Mouse (Mus musculus): Measurements from ENCODE around the gene Bcl2. TPM values are rescaled to one million over a fixed set of nuclear protein-coding genes. Genes with fewer than 3 reads are reported as not detected.

The Bcl2 gene
- polyA plus RNA-seq, 1 experiment from 2014 or later, result 18.5 TPM

DNA sequence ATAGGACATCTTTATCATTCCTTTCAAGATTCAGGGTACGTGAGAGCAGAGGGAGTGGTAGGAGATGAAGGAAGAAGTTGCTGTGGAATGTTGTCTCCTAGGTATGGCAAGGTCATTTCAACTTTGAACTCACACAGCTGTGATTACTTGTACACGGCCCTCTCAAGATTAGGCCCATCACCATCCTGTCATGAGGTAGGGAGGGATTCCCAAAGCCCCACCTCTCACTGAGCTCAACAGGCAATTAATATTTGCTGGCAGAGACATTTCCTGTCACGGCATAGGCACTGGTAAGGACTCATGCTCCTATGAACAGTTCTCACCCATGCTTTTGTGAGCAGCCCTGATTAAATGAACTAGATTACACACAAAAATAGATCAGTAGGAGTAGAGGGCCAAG lies 80.9 kb downstream of the Bcl2 start:
- no peaks in the 10 kb centered on the region for H3K36me3 ChIP-seq (ENCODE audit: control insufficient read depth, insufficient read depth, low read length)
- no peaks in the 10 kb centered on the region for H3K9me3 ChIP-seq (ENCODE audit: control insufficient read depth, low read length)
- 47% methylated on average over 3 of the region's 3 CpGs for WGBS
- H3K27me3 ChIP-seq (ENCODE audit: control insufficient read depth, insufficient read depth, low read depth, low read length), result no peaks in the 10 kb centered on the region
- peaks cover 35% of the 10 kb centered on the region for H3K4me1 ChIP-seq (replicated peaks; ENCODE audit: control insufficient read depth, insufficient read depth, low read length)
- H3K4me3 ChIP-seq (ENCODE audit: low read length), result no peak overlapping the region
- no peak overlapping the region for H3K27ac ChIP-seq (ENCODE audit: low read length)
- H3K9ac ChIP-seq (ENCODE audit: low read length), result no peak overlapping the region
- no peak for ATAC-seq (ENCODE audit: low read depth)
- no peak overlapping the region for H3K4me2 ChIP-seq (ENCODE audit: low read depth, low read length)

DNA sequence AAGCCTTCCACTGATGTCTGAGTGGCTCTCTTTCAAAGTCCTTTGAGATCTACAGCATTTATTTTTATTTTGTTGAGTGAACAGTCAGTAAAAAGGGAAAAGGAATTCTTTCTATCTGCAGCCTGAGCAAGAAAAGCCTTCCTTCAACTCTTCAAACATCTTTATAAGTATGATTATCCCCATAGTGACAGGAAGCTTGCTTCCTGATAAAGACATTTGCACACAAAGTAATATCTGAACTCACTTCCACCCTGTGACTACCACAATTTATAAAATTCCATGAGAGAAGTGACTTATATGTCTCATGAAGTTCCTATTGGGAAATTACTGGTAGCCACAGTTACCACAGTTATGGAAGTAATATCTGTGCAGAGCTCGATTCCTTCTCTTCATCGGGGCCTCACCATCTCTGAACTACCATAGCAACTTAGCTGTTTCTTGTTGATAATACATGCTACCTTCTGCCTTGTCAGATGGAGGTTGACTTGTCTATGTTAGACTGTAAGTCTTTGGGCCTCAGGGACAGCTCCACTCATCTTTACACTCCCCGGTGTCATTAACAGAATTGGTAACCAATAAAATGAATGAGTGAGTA lies 82.1 kb downstream of the Bcl2 start:
- WGBS, result 92% methylated on average over 3 of the region's 3 CpGs
- ATAC-seq (ENCODE audit: low read depth), result no peak
- no peaks in the 10 kb centered on the region for H3K36me3 ChIP-seq (ENCODE audit: control insufficient read depth, insufficient read depth, low read length)
- no peaks in the 10 kb centered on the region for H3K27me3 ChIP-seq (ENCODE audit: control insufficient read depth, insufficient read depth, low read depth, low read length)
- no peaks in the 10 kb centered on the region for H3K9me3 ChIP-seq (ENCODE audit: control insufficient read depth, low read length)
- no peak overlapping the region for H3K27ac ChIP-seq (ENCODE audit: low read length)
- H3K9ac ChIP-seq (ENCODE audit: low read length), result no peak overlapping the region
- no peak overlapping the region for H3K4me3 ChIP-seq (ENCODE audit: low read length)
- H3K4me2 ChIP-seq (ENCODE audit: low read depth, low read length), result no peak overlapping the region
- H3K4me1 ChIP-seq (replicated peaks; ENCODE audit: control insufficient read depth, insufficient read depth, low read length), result peaks cover 36% of the 10 kb centered on the region

GRCm38 (mm10) chr1:106630973-106631372 lies 83.1 kb downstream of the Bcl2 start:
- Histone ChIP-seq H3K27ac (ENCODE audit: low read length) (peak overlapping the region; percentile 84), H3K9ac (ENCODE audit: low read length) (no peak overlapping the region), H3K27me3 (ENCODE audit: control insufficient read depth, insufficient read depth, low read depth, low read length) (no peaks in the 10 kb centered on the region), H3K4me2 (ENCODE audit: low read depth, low read length) (no peak overlapping the region), H3K4me1 (replicated peaks; ENCODE audit: control insufficient read depth, insufficient read depth, low read length) (peaks cover 32% of the 10 kb centered on the region), H3K4me3 (ENCODE audit: low read length) (no peak overlapping the region), H3K36me3 (ENCODE audit: control insufficient read depth, insufficient read depth, low read length) (no peaks in the 10 kb centered on the region), H3K9me3 (ENCODE audit: control insufficient read depth, low read length) (no peaks in the 10 kb centered on the region)
- no peak for ATAC-seq (ENCODE audit: low read depth)
- WGBS, result 15% methylated on average over 2 of the region's 2 CpGs

DNA sequence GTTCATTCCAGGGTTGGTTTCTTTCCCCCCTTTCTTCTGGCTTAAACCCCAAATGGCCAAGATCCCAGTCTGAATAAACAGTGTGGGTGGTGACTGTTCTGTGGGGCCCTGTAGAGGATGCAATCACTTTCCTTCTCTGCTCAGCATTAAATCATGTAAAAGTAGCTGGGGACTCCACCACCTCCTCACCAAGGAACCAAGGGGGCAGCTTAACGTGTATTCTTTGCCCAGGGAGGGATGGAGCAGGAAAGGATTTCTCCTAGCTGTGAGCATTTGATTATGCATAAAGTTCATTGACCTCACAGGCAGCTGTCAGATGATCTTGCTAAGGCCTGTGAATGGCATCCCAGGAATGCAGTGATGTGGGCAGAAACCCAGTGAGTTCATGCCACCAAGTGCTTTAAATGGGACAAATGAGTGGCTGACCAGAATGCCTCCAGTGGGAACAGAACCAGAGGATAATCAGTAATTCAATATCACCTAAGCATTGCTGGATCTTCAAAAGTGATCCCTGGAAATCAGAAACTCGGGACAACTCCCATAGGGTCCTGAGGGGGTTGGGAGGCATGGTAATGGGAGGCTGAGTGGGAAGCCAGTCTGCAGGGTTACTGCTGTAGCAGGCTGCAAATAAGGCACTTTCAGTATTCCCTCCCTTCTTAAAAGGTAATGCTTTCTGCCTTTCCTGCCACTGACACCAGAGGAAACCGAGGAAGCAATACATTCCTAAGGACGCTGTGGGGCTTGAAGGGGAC lies 84.0 kb downstream of the Bcl2 start:
- H3K9me3 ChIP-seq (ENCODE audit: control insufficient read depth, low read length), result no peaks in the 10 kb centered on the region
- peak overlapping the region; percentile 84 for H3K27ac ChIP-seq (ENCODE audit: low read length)
- peaks cover 29% of the 10 kb centered on the region for H3K4me1 ChIP-seq (replicated peaks; ENCODE audit: control insufficient read depth, insufficient read depth, low read length)
- peak overlapping the region; percentile 4 for H3K9ac ChIP-seq (ENCODE audit: low read length)
- WGBS, result 5% methylated on average over 4 of the region's 4 CpGs
- no peaks in the 10 kb centered on the region for H3K27me3 ChIP-seq (ENCODE audit: control insufficient read depth, insufficient read depth, low read depth, low read length)
- H3K4me3 ChIP-seq (ENCODE audit: low read length), result no peak overlapping the region
- no peaks in the 10 kb centered on the region for H3K36me3 ChIP-seq (ENCODE audit: control insufficient read depth, insufficient read depth, low read length)
- peak; percentile 89 for ATAC-seq (ENCODE audit: low read depth)
- peak overlapping the region; percentile 9; the same call in 1 of the 2 replicates for H3K4me2 ChIP-seq (ENCODE audit: low read depth, low read length)

DNA sequence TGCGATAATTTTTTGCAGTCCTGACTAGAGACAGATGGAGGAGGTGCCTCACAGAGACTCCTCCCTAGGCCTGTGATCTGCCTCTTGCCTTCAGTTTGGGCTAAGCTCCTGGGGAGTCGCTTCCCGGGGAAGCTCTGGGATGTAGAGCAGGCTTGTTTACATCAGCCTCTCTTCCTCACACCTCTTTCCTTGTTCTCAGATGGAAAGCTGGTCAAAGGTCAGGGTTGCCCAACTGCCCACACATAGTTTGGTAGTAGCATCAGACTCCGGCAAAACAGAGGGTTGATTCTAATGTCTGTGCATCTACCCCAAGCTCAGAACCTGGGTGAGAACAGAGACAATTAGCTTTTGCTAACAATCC lies 84.6 kb downstream of the Bcl2 start:
- Histone ChIP-seq H3K4me3 (ENCODE audit: low read length) (no peak overlapping the region), H3K36me3 (ENCODE audit: control insufficient read depth, insufficient read depth, low read length) (no peaks in the 10 kb centered on the region), H3K9me3 (ENCODE audit: control insufficient read depth, low read length) (no peaks in the 10 kb centered on the region), H3K27me3 (ENCODE audit: control insufficient read depth, insufficient read depth, low read depth, low read length) (no peaks in the 10 kb centered on the region), H3K4me2 (ENCODE audit: low read depth, low read length) (peak overlapping the region; percentile 18), H3K4me1 (replicated peaks; ENCODE audit: control insufficient read depth, insufficient read depth, low read length) (peaks cover 29% of the 10 kb centered on the region), H3K27ac (ENCODE audit: low read length) (peak overlapping the region; percentile 84), H3K9ac (ENCODE audit: low read length) (no peak overlapping the region)
- ATAC-seq (ENCODE audit: low read depth), result peak; percentile 89
- WGBS, result 7% methylated on average over 4 of the region's 4 CpGs

DNA sequence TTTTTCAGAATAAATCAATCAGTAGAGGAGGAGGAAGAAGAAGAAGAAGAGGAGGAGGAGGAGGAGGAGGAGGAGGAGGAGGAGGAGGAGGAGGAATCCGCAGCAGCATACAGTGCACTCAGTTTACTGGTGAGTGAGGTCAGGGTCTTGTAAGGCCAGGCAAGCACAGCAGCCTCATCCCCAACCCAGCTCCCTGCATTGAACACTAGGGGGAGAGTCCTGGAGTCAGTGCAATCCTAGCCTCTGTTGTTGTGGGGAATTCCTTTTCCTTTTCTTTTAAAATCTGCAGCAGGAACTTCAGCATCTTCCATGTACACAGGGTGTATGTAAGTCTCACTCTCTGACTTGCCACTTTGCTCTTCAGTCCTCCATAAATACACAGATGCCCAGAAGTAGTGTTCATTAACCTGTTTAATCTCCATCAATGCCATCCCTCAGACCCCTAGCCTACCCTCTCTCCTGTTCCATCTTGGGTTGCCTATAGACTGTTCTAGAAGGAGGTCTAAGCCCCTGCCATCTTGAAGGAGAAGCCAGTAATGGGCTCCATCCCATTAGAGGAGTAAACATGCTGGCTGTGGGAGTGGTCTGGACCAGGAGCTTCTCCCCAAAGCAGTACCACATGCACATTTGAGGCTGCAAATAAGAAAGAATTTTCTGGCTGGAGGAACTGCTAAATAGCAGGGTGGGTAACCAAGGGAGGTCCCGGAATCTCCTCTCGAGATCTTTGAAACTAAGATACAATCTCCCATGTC lies 85.2 kb downstream of the Bcl2 start:
- H3K4me2 ChIP-seq (ENCODE audit: low read depth, low read length), result peak overlapping the region; percentile 18; the same call in 1 of the 2 replicates
- H3K36me3 ChIP-seq (ENCODE audit: control insufficient read depth, insufficient read depth, low read length), result no peaks in the 10 kb centered on the region
- H3K9me3 ChIP-seq (ENCODE audit: control insufficient read depth, low read length), result no peaks in the 10 kb centered on the region
- WGBS, result 29% methylated on average over 3 of the region's 3 CpGs
- peak overlapping the region; percentile 84 for H3K27ac ChIP-seq (ENCODE audit: low read length)
- H3K9ac ChIP-seq (ENCODE audit: low read length), result no peak overlapping the region
- H3K4me1 ChIP-seq (replicated peaks; ENCODE audit: control insufficient read depth, insufficient read depth, low read length), result peaks cover 29% of the 10 kb centered on the region
- ATAC-seq (ENCODE audit: low read depth), result peak; percentile 53
- no peaks in the 10 kb centered on the region for H3K27me3 ChIP-seq (ENCODE audit: control insufficient read depth, insufficient read depth, low read depth, low read length)
- H3K4me3 ChIP-seq (ENCODE audit: low read length), result no peak overlapping the region

DNA sequence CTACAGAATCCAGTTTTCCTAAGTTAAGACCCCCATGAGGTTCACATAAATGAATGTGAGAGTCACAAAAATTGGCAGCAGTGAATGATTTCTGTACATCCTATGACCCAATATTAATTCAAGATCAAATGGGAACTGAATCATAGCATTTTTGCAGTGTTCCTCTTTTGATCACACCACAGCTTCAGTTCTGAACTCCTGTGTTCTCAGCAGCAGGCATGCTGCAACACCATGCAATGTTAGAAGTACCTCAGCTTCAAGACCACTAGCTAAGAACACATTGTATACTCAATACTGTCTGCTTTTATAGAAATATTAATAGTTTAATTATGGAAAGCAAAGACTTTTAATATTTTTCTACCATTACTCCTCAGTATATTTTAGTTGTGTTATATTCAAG lies 85.8 kb downstream of the Bcl2 start:
- Histone ChIP-seq H3K27me3 (ENCODE audit: control insufficient read depth, insufficient read depth, low read depth, low read length) (no peaks in the 10 kb centered on the region), H3K9me3 (ENCODE audit: control insufficient read depth, low read length) (no peaks in the 10 kb centered on the region), H3K4me3 (ENCODE audit: low read length) (no peak overlapping the region), H3K4me1 (replicated peaks; ENCODE audit: control insufficient read depth, insufficient read depth, low read length) (peaks cover 29% of the 10 kb centered on the region), H3K9ac (ENCODE audit: low read length) (no peak overlapping the region), H3K4me2 (ENCODE audit: low read depth, low read length) (no peak overlapping the region), H3K36me3 (ENCODE audit: control insufficient read depth, insufficient read depth, low read length) (no peaks in the 10 kb centered on the region), H3K27ac (ENCODE audit: low read length) (no peak overlapping the region)
- no peak for ATAC-seq (ENCODE audit: low read depth)

GRCm38 (mm10) chr1:106627241-106627640 lies 86.8 kb downstream of the Bcl2 start:
- Histone ChIP-seq H3K27me3 (ENCODE audit: control insufficient read depth, insufficient read depth, low read depth, low read length) (no peaks in the 10 kb centered on the region), H3K36me3 (ENCODE audit: control insufficient read depth, insufficient read depth, low read length) (no peaks in the 10 kb centered on the region), H3K4me2 (ENCODE audit: low read depth, low read length) (no peak overlapping the region), H3K9ac (ENCODE audit: low read length) (no peak overlapping the region), H3K9me3 (ENCODE audit: control insufficient read depth, low read length) (no peaks in the 10 kb centered on the region), H3K27ac (ENCODE audit: low read length) (no peak overlapping the region), H3K4me3 (ENCODE audit: low read length) (no peak overlapping the region), H3K4me1 (replicated peaks; ENCODE audit: control insufficient read depth, insufficient read depth, low read length) (peaks cover 29% of the 10 kb centered on the region)
- 62% methylated on average over 5 of the region's 5 CpGs for WGBS
- ATAC-seq (ENCODE audit: low read depth), result no peak

DNA sequence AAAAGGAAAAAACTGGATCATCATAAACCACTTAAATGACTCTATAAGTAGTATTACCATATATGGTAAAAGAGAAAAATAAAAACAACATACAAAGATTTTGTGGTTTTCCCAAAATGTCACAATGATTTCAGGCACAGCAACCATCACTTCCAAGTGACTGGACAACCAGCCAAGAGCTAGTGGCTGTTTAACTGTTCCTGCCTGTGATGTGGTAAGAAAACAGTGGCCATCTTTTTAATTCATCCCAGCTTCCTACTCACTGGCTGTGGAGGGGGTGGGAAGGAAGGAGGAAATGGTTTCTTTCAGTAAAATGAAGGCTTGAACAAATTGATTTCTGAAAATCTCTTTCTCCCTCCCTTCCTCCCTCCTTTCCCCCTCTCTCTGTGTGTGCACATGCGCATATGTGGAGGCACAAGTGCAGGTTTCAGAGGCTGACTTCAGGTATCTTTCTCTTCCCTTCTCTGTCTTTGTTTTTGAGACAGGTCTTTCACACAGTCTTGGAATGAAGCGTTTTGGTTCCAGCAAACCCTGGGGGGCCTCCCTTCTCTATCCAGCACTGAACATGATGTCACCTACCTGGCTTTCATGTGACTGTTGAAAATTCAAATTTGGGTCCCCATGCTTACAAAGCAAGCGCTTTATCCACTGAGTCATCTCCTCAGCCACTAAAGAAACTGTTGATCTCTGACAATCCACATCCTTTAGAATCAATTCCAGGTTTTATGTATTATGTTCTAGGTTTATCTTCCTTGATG lies 93.7 kb downstream of the Bcl2 start:
- Histone ChIP-seq H3K27ac (ENCODE audit: low read length) (no peak overlapping the region), H3K36me3 (ENCODE audit: control insufficient read depth, insufficient read depth, low read length) (no peaks in the 10 kb centered on the region), H3K9ac (ENCODE audit: low read length) (no peak overlapping the region), H3K4me3 (ENCODE audit: low read length) (no peak overlapping the region), H3K27me3 (ENCODE audit: control insufficient read depth, insufficient read depth, low read depth, low read length) (no peaks in the 10 kb centered on the region), H3K9me3 (ENCODE audit: control insufficient read depth, low read length) (no peaks in the 10 kb centered on the region), H3K4me2 (ENCODE audit: low read depth, low read length) (no peak overlapping the region), H3K4me1 (replicated peaks; ENCODE audit: control insufficient read depth, insufficient read depth, low read length) (peaks cover 2% of the 10 kb centered on the region; the same call in 1 of the 2 replicates)
- ATAC-seq (ENCODE audit: low read depth), result peak; percentile 47; the same call in 1 of the 2 replicates
- WGBS, result 83% methylated on average over 3 of the region's 3 CpGs

Measured in lung, embryonic 16.5 days (tissue).